22 mouse cellular contexts compared by ENCODE assay signal in genomic region chr6:5537855-5538365, GRCm38 (mm10). TPM values are rescaled to one million over a fixed set of nuclear protein-coding genes. Genes with fewer than 3 reads are reported as not detected.
DNase-seq lines count a peak whose midpoint lies in the region; ATAC-seq and TF ChIP-seq lines count a peak whose summit lies in the region.
"Had no signal": no experiment of that assay in that cellular context is flagged by ENCODE, and none has a peak within 500 bp of the region (broad histone marks: within the 10 kb centered on the region; RNA-seq: fewer than 3 reads in every experiment).

No protein-coding gene starts in this region.

- H3K27ac ChIP-seq in kidney, embryonic 15.5 days = no peak overlapping the region
- H3K27ac ChIP-seq in kidney, postnatal 0 days = no peak overlapping the region
- H3K27ac ChIP-seq in kidney, adult 2 months (ENCODE audit: insufficient read depth, low read depth, low read length) = no peak overlapping the region
- H3K27ac ChIP-seq: embryonic facial prominence, embryonic 10.5 days; embryonic facial prominence, embryonic 12.5 days; forebrain, embryonic 13.5 days; forebrain, embryonic 15.5 days had no signal

- H3K9me3 ChIP-seq in kidney, embryonic 15.5 days (replicated peaks) = no peaks in the 10 kb centered on the region
- no peaks in the 10 kb centered on the region for H3K9me3 ChIP-seq in kidney, postnatal 0 days (replicated peaks; ENCODE audit: low read length)
- H3K9me3 ChIP-seq: embryonic facial prominence, embryonic 10.5 days; embryonic facial prominence, embryonic 12.5 days; forebrain, embryonic 13.5 days; forebrain, embryonic 15.5 days had no signal

- H3K27me3 ChIP-seq in kidney, embryonic 15.5 days = no peaks in the 10 kb centered on the region
- H3K27me3 ChIP-seq in kidney, postnatal 0 days (ENCODE audit: insufficient read depth, low read length) = no peaks in the 10 kb centered on the region
- H3K27me3 ChIP-seq in kidney, adult 2 months (replicated peaks; ENCODE audit: control insufficient read depth, insufficient read depth, low read length) = no peaks in the 10 kb centered on the region; the same call in 1 of the 2 replicates
- H3K27me3 ChIP-seq: embryonic facial prominence, embryonic 12.5 days; forebrain, embryonic 13.5 days; forebrain, embryonic 15.5 days had no signal

- TF ChIP-seq POLR2A in kidney, adult 2 months (IDR thresholded peaks at IDR 0.05; ENCODE audit: low read depth, low read length) = no peak

- H3K4me3 ChIP-seq in kidney, embryonic 15.5 days (replicated peaks) = no peak overlapping the region
- no peak overlapping the region for H3K4me3 ChIP-seq in kidney, postnatal 0 days (replicated peaks; ENCODE audit: low read depth, low read length)
- H3K4me3 ChIP-seq in kidney, adult 2 months (ENCODE audit: insufficient read depth, low read depth, low read length) = no peak overlapping the region
- H3K4me3 ChIP-seq: embryonic facial prominence, embryonic 10.5 days; embryonic facial prominence, embryonic 12.5 days; forebrain, embryonic 13.5 days; forebrain, embryonic 15.5 days had no signal

- 0 out of 2 replicates have a peak, but pooled peaks have one; percentile 62 for ATAC-seq in kidney, embryonic 15.5 days (replicated peaks; ENCODE audit: low FRiP score)
- no peak for ATAC-seq in kidney, postnatal 0 days (replicated peaks; ENCODE audit: low FRiP score, low read depth)
- ATAC-seq: activated CD4-positive, CD25-positive, alpha-beta regulatory T cell, adult 4 months; forebrain, embryonic 13.5 days; forebrain, embryonic 15.5 days; Patski had no signal

- H3K9ac ChIP-seq in kidney, embryonic 15.5 days = no peak overlapping the region
- no peak overlapping the region for H3K9ac ChIP-seq in kidney, postnatal 0 days (ENCODE audit: low read depth, low read length)
- H3K9ac ChIP-seq: embryonic facial prominence, embryonic 12.5 days; forebrain, embryonic 13.5 days; forebrain, embryonic 15.5 days had no signal

- no peak overlapping the region for H3K4me2 ChIP-seq in kidney, embryonic 15.5 days
- no peak overlapping the region for H3K4me2 ChIP-seq in kidney, postnatal 0 days (ENCODE audit: low read length)
- H3K4me2 ChIP-seq: embryonic facial prominence, embryonic 12.5 days; forebrain, embryonic 13.5 days; forebrain, embryonic 15.5 days had no signal

- no peak for TF ChIP-seq CTCF in kidney, postnatal 0 days (IDR thresholded peaks at IDR 0.05; ENCODE audit: low read depth)
- no peak for TF ChIP-seq CTCF in kidney, adult 2 months (conservative IDR thresholded peaks at IDR 0.05; ENCODE audit: insufficient read depth, insufficient read length, low read depth, low read length)

- H3K4me1 ChIP-seq in kidney, embryonic 15.5 days = no peaks in the 10 kb centered on the region
- H3K4me1 ChIP-seq in kidney, postnatal 0 days (replicated peaks; ENCODE audit: insufficient read depth, low read length) = no peaks in the 10 kb centered on the region
- H3K4me1 ChIP-seq in kidney, adult 2 months (ENCODE audit: control insufficient read depth, insufficient read depth, low read length) = no peaks in the 10 kb centered on the region
- H3K4me1 ChIP-seq: embryonic facial prominence, embryonic 10.5 days; embryonic facial prominence, embryonic 12.5 days; forebrain, embryonic 13.5 days; forebrain, embryonic 15.5 days had no signal

- 37% methylated on average over 2 of the region's 2 CpGs for WGBS in kidney, embryonic 15.5 days
- WGBS in kidney, postnatal 0 days = 30% methylated on average over 2 of the region's 2 CpGs
- 63% methylated on average over 2 of the region's 2 CpGs for WGBS in kidney, adult 2 months

- H3K36me3 ChIP-seq in kidney, embryonic 15.5 days = no peaks in the 10 kb centered on the region
- no peaks in the 10 kb centered on the region for H3K36me3 ChIP-seq in kidney, postnatal 0 days (ENCODE audit: insufficient read depth, low read length)
- H3K36me3 ChIP-seq in kidney, adult 2 months (ENCODE audit: control insufficient read depth, insufficient read depth, low read length) = no peaks in the 10 kb centered on the region
- H3K36me3 ChIP-seq: embryonic facial prominence, embryonic 10.5 days; embryonic facial prominence, embryonic 12.5 days; forebrain, embryonic 15.5 days had no signal

- DNase-seq in kidney, postnatal 4 days = no peak
- DNase-seq in kidney, postnatal 0 days (ENCODE audit: low spot score) = peak; percentile 29
- no peak for DNase-seq in kidney, adult 2 months
- peak; percentile 5 for DNase-seq in mesoderm, embryonic 11.5 days (ENCODE audit: low read depth, low spot score)
- DNase-seq in retina, postnatal 1 day = peak; percentile 79
- DNase-seq in right cerebral cortex, postnatal 14 days = no peak
- DNase-seq in frontal cortex, postnatal 36 days (ENCODE audit: low spot score in 2 of 2) = no peak
- DNase-seq: adrenal gland, adult 8-10 months; adrenal gland, postnatal 14 days; adrenal gland, postnatal 36 days; cerebellum, adult 11-12 months; cerebellum, adult 2 months; cerebellum, adult 9-10 months; cerebellum, postnatal 10 days; cerebellum, postnatal 25 days had no signal

RNA-seq across cellular contexts. Expression of gene Pdk4, which starts 41.8 kb away (rescaled TPM):
- polyA plus RNA-seq in kidney, embryonic 15.5 days (2015; fragmentation: Nextera tagmentation; extraction: Ambion mirVana) = 2.7 and 3.7 TPM in 2 replicates
- polyA plus RNA-seq in kidney, postnatal 0 days (2015; fragmentation: Nextera tagmentation; extraction: Ambion mirVana) = 14.5 and 15.9 TPM in 2 replicates
- polyA plus RNA-seq in kidney, adult 2 months (2012; rRNA removed) = 22.3 and 30.0 TPM in 2 replicates
- polyA plus RNA-seq: activated CD4-positive, CD25-positive, alpha-beta regulatory T cell, adult 4 months had no signal

Comparison
In these comparisons a context has a peak if more than half of its experiments do, and no peak if none do; other contexts are left out.
1. DNase-seq: peak in kidney, postnatal 0 days (single experiment), mesoderm, embryonic 11.5 days (single experiment) and retina, postnatal 1 day (single experiment); none in kidney, postnatal 4 days (0 of 2), kidney, adult 2 months (single experiment), right cerebral cortex, postnatal 14 days (single experiment) and frontal cortex, postnatal 36 days (0 of 2).